Mouse (Mus musculus) lung, postnatal 0 days (tissue): ENCODE measurements around the gene Frmd4a.

Source experiments
- CTCF ChIP-seq: IDR thresholded peaks from 2 replicates; pipeline ENCODE4 v1.5.1; 2016; ENCODE audit warnings: antibody characterized with exemption, mild to moderate bottlenecking
- EP300 ChIP-seq: IDR thresholded peaks from 2 replicates; pipeline ENCODE4 v1.6.1; 2016; ENCODE audit warnings: antibody characterized with exemption, mild to moderate bottlenecking, control low read depth

GRCm38 (mm10) chr2:4391678-4392085 lies 374.2 kb downstream of the Frmd4a start:
- TF ChIP-seq CTCF (no peak), EP300 (no peak)
